Mouse (Mus musculus) limb, embryonic 10.5 days (tissue): ENCODE results near the gene Met. TPM values are rescaled to one million over a fixed set of nuclear protein-coding genes. Genes with fewer than 3 reads are reported as not detected.

Experiments used
- DNase-seq: peaks from one replicate; pipeline ENCODE4 v3.0.0-alpha.2; 2017; ENCODE audit warnings: low spot score
- H3K27ac ChIP-seq: fragments of 300-500 bp; sonication (generic); 2 replicates; pipeline ENCODE4 v1.5.1; 2016; ENCODE audit warnings: mild to moderate bottlenecking
- H3K27me3 ChIP-seq: fragments of 300-500 bp; sonication (generic); 2 replicates; pipeline ENCODE4 v1.6.1; 2016; ENCODE audit warnings: low read depth, mild to moderate bottlenecking; ENCODE audit not compliant: poor library complexity, severe bottlenecking
- H3K36me3 ChIP-seq: fragments of 300-500 bp; sonication (generic); 2 replicates; pipeline ENCODE4 v1.6.1; 2016; ENCODE audit warnings: mild to moderate bottlenecking, moderate library complexity
- H3K4me1 ChIP-seq: fragments of 300-500 bp; sonication (generic); 2 replicates; pipeline ENCODE4 v1.6.1; 2016
- H3K4me3 ChIP-seq: fragments of 300-500 bp; sonication (generic); 2 replicates; pipeline ENCODE4 v1.5.1; 2016; ENCODE audit warnings: mild to moderate bottlenecking, moderate library complexity
- H3K9me3 ChIP-seq: fragments of 300-500 bp; sonication (generic); replicated peaks from 2 replicates; pipeline ENCODE4 v1.6.1; 2016; ENCODE audit warnings: mild to moderate bottlenecking
- WGBS: fragments of 180-500 bp; shearing (Covaris S2); methylation state at CpG from one replicate; pipeline ENCODE4 v1.1.7; 2016; 5-methylcytosine and 5-hydroxymethylcytosine counted together
- polyA plus RNA-seq: library from polyadenylated mRNA; unstranded; fragments of >200 nt; fragmentation: Nextera tagmentation; extraction: Ambion mirVana; gene quantifications from 2 replicates; pipeline ENCODE4 v1.2.1, GENCODE M21; 2016

Gene Met
- polyA plus RNA-seq, 1 experiment from 2014 or later = 11.5 TPM

DNA sequence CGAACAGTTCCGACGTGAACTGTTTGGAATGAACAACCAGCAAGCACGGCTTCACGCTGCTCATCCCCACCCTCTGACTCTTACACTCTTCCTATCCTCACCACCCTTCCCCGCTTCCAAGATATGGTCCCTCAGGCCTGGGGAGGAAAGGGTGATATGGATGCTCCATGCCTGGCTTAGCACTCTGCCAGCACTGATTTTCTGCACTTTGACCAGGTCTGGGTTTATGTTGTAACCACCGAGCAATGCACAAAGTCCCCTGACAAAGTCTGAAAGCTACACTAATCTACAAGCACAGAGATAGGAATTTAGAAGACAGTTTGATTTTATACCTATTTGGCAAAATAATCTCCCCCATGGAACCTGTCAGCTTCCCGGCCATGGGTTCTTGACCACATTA is 78.0 kb downstream of the Met start:
- WGBS = 93% methylated on average over 8 of the region's 8 CpGs
- Histone ChIP-seq H3K4me1 (peaks cover 13% of the 10 kb centered on the region), H3K36me3 (no peaks in the 10 kb centered on the region), H3K4me3 (no peak overlapping the region), H3K9me3 (no peaks in the 10 kb centered on the region), H3K27me3 (no peaks in the 10 kb centered on the region), H3K27ac (no peak overlapping the region)
- DNase-seq = no peak

DNA sequence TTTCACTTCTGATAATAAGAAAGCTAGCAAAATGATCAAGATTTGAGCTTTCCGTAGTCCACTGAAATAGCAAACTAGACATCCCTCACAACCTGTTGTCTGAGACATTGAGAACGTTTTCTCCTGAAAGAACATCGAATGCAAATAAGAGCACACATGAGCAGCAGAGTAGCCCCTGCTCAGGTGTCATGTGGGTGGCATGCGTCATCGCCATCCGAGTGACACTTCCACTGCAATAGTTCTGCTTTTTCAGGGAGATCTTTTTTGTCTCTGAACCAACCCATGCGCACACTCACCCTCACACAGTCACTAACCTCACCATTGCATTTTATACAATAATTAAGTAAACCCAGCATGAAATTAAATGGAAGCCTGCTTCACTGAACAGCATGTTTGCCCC is 78.8 kb downstream of the Met start:
- H3K27me3 ChIP-seq = no peaks in the 10 kb centered on the region
- no peak overlapping the region for H3K27ac ChIP-seq
- H3K4me3 ChIP-seq = no peak overlapping the region
- peaks cover 18% of the 10 kb centered on the region for H3K4me1 ChIP-seq
- DNase-seq = no peak
- no peaks in the 10 kb centered on the region for H3K36me3 ChIP-seq
- WGBS = 88% methylated on average over 7 of the region's 7 CpGs
- H3K9me3 ChIP-seq = no peaks in the 10 kb centered on the region

DNA sequence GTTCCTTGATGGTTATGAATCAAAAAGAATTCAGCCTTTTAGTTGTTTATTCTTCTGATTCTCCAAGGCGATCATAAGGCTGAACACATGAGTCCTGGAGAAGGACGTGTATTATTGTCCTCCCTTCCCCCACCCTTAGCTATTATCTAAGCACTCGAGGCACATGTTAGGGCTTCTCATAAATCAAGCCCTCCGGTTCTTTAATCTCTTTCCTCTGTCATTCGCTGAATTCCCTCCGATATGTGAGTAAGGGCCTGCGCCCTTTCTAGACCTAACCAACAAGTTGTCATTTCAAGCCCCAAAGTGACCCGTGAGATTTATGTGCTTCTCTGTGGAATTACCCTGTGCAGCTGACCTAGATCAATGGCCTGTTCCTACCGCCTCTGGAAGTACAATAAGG is 81.9 kb downstream of the Met start:
- H3K27me3 ChIP-seq = no peaks in the 10 kb centered on the region
- no peak overlapping the region for H3K4me3 ChIP-seq
- DNase-seq = no peak

DNA sequence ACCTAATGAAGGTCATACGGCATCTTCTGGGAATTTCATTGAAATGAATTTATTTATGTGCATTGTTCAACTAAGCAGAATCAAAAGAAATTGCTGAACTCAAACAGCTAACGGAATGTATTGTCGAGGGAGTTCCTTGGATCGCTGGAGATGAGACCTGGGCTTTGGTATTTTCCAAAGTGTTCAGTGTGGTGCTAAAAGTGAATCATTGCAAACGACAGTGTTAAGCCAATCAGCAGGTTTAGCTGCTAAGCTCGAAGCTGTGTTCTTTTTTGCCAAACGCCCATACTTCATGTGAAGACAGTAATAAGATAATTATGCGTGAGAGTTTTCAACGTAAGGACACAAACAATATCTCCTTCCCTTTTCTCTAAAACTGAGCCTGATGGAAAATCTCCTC is 82.7 kb downstream of the Met start:
- no peak for DNase-seq
- H3K36me3 ChIP-seq = no peaks in the 10 kb centered on the region
- H3K9me3 ChIP-seq = no peaks in the 10 kb centered on the region
- H3K4me1 ChIP-seq = peaks cover 18% of the 10 kb centered on the region
- WGBS = 81% methylated on average over 9 of the region's 9 CpGs
- H3K27me3 ChIP-seq = no peaks in the 10 kb centered on the region
- H3K27ac ChIP-seq = no peak overlapping the region
- no peak overlapping the region for H3K4me3 ChIP-seq

More for the DNA sequence above, 81.9 kb downstream of the Met start:
- Histone ChIP-seq H3K27ac (no peak overlapping the region), H3K9me3 (no peaks in the 10 kb centered on the region), H3K36me3 (no peaks in the 10 kb centered on the region), H3K4me1 (peaks cover 18% of the 10 kb centered on the region)
- 37% methylated on average over 9 of the region's 9 CpGs for WGBS

DNA sequence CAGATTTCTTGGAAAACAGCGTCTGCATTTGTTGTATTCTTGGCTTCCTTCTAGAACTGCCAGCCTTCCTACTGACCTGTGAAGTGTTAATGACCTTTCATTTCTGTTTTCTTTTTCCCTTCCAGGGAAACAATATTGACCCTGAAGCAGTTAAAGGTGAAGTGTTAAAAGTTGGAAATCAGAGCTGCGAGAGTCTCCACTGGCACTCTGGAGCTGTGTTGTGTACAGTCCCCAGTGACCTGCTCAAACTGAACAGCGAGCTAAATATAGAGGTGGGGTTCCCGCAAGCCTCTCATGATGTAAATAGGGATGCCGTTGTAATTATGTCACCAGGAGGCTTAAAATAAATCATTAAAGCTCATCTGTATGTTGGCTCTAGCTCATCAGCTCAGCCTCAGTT is 83.2 kb downstream of the Met start:
- no peak for DNase-seq
- H3K4me1 ChIP-seq = peaks cover 18% of the 10 kb centered on the region
- H3K27me3 ChIP-seq = no peaks in the 10 kb centered on the region
- no peak overlapping the region for H3K27ac ChIP-seq
- no peaks in the 10 kb centered on the region for H3K36me3 ChIP-seq
- WGBS = 57% methylated on average over 5 of the region's 5 CpGs
- H3K4me3 ChIP-seq = no peak overlapping the region
- H3K9me3 ChIP-seq = no peaks in the 10 kb centered on the region

DNA sequence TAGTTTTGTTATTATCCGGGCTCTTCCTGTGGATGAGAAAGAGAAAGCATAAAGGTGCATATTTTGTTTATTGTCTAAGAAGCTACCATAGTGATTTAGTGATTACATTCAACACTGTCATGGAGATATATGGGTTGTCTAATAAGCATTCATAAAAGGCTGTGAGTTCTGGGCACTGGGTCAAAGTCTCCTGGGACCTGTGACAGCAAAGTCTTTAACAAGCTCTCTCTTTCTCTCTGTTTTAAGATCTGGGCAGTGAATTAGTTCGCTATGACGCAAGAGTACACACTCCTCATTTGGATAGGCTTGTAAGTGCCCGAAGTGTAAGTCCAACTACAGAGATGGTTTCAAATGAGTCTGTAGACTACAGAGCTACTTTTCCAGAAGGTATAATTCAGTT is 85.2 kb downstream of the Met start:
- no peak overlapping the region for H3K4me3 ChIP-seq
- no peak overlapping the region for H3K27ac ChIP-seq

DNA sequence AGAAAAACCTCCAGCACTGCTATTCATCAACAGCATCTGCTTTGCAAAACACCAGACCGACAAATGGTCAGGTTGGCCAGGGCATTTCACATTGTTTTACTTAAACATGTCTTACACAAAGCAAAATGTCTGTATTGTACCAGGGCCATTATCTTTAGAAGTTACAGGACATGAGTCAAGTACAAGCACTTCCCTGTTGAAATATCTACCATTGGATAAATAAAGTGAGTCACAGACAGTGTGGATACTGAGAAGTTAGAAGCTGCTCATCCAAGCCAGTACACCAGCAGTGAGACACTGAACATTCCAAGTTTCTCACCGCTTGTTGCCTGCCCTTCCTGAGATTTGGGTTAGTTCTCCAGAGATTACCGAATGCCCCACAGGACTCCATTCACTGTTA is 86.0 kb downstream of the Met start:
- no peak overlapping the region for H3K4me3 ChIP-seq
- H3K27ac ChIP-seq = no peak overlapping the region
- no peaks in the 10 kb centered on the region for H3K36me3 ChIP-seq
- H3K27me3 ChIP-seq = no peaks in the 10 kb centered on the region
- H3K4me1 ChIP-seq = peaks cover 18% of the 10 kb centered on the region
- no peaks in the 10 kb centered on the region for H3K9me3 ChIP-seq
- 93% methylated on average over 3 of the region's 3 CpGs for WGBS
- DNase-seq = no peak

More for the DNA sequence above, 85.2 kb downstream of the Met start:
- H3K4me1 ChIP-seq = peaks cover 18% of the 10 kb centered on the region
- DNase-seq = no peak
- no peaks in the 10 kb centered on the region for H3K9me3 ChIP-seq
- no peaks in the 10 kb centered on the region for H3K36me3 ChIP-seq
- WGBS = 91% methylated on average over 4 of the region's 4 CpGs
- H3K27me3 ChIP-seq = no peaks in the 10 kb centered on the region

DNA sequence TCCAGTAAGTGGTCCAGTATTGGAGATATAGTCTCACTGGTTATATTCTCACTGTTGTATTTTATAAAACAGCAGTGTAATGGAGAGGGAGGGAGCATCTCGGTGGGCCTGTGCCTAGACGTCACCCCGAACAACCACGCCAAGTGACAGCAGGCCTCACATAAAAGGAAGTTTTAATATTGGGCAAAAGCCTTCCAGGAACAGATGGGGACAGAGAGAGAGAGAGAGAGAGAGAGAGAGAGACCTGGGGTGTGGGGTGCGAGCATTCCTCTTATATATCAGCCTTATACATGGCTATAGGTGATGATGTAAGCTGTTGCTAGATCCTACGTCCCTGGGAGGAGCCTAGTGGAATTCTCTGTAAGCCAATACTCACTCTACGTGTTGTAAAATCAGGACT is 90.7 kb downstream of the Met start:
- no peaks in the 10 kb centered on the region for H3K27me3 ChIP-seq
- H3K27ac ChIP-seq = no peak overlapping the region
- no peak overlapping the region for H3K4me3 ChIP-seq
- 87% methylated on average over 7 of the region's 7 CpGs for WGBS
- no peaks in the 10 kb centered on the region for H3K36me3 ChIP-seq
- H3K9me3 ChIP-seq = no peaks in the 10 kb centered on the region
- no peak for DNase-seq
- no peaks in the 10 kb centered on the region; the same call in 1 of the 2 replicates for H3K4me1 ChIP-seq

DNA sequence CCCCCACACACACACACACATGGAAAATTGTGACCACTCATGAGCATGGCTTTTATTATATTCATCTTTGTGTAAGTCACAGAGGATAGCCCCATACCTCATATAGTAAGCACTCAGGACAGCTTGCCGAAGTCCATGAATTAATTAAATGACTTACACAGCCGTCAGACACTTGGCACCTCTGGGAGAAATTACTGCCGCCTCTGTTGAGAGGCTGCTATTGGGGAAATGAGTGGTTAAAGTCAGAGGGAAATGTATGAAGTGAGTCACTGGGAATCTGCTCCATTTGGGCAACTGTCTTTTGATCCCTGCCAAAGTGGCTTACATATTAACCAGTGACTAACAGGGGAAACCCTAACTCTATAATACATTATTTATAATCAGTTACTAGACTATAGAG is 91.2 kb downstream of the Met start:
- no peaks in the 10 kb centered on the region; the same call in 1 of the 2 replicates for H3K4me1 ChIP-seq
- H3K27me3 ChIP-seq = no peaks in the 10 kb centered on the region
- no peak overlapping the region for H3K27ac ChIP-seq
- no peaks in the 10 kb centered on the region for H3K36me3 ChIP-seq
- H3K4me3 ChIP-seq = no peak overlapping the region
- H3K9me3 ChIP-seq = no peaks in the 10 kb centered on the region
- no peak for DNase-seq
- 50% methylated on average over 3 of the region's 3 CpGs for WGBS

DNA sequence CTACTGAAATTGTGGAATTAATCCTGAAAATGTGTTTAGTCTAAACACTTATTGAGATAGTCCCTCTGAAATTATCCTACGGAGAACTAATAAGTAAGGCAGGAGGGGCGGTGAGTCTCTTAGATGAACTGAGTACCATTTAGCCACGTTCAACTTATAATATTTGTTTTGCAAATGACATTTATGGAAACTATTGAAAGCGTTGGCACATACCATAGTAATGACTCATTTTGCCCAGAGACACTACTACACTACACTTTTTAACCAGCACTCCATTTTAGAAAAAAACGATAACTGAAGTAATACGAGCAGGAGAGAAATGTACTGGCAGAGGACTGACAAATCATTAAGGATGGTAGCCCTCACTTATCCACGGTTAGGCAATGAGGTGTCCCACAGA is 92.1 kb downstream of the Met start:
- no peaks in the 10 kb centered on the region for H3K36me3 ChIP-seq
- 90% methylated on average over 7 of the region's 7 CpGs for WGBS
- H3K4me1 ChIP-seq = no peaks in the 10 kb centered on the region; the same call in 1 of the 2 replicates
- no peak overlapping the region for H3K27ac ChIP-seq
- H3K9me3 ChIP-seq = no peaks in the 10 kb centered on the region
- no peak overlapping the region for H3K4me3 ChIP-seq
- DNase-seq = no peak
- H3K27me3 ChIP-seq = no peaks in the 10 kb centered on the region

DNA sequence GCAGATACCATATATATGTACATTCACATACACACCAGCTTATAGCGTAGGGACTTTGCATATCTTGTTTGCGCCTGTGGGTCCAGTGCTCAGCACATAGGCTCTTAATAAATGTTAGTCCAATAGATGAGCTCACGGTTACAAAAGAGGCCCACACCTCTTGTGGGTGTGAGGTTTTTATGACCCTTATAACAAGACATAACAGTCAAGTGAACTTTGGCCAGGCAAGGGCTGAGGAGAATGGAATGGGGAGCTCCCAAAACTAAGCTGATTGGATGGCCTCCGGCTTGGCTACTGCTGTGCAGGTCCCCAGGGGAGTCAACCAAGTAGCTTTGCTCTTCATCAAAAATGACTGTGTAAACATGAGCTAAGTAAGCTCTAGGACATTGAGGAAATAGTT is 96.1 kb downstream of the Met start:
- DNase-seq = no peak
- Histone ChIP-seq H3K9me3 (no peaks in the 10 kb centered on the region), H3K27ac (no peak overlapping the region), H3K4me1 (peaks cover 6% of the 10 kb centered on the region; the same call in 1 of the 2 replicates), H3K27me3 (no peaks in the 10 kb centered on the region), H3K36me3 (no peaks in the 10 kb centered on the region), H3K4me3 (no peak overlapping the region)
- 84% methylated on average over 4 of the region's 4 CpGs for WGBS

DNA sequence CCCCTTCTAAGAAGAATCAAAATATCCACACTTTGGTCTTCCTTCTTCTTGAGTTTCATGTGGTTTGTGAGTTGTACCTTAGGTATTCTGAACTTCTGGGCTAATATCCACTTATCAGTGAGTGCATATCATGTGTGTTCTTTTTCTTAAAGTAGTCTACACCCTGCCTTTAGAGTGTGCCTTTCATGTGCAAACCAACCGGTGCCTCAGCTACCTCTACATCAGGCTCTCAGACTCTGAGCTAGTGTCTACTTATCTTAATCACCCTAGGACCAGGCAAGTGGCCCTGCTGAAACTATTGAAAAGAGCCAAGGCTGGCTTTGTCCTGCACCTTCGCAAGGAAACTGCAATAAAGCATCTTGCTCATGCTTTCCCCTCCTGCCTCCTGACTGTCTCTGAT is 97.7 kb downstream of the Met start:
- no peaks in the 10 kb centered on the region for H3K27me3 ChIP-seq
- no peak overlapping the region for H3K27ac ChIP-seq
- no peaks in the 10 kb centered on the region for H3K9me3 ChIP-seq
- no peaks in the 10 kb centered on the region for H3K36me3 ChIP-seq
- no peak overlapping the region for H3K4me3 ChIP-seq
- peaks cover 6% of the 10 kb centered on the region; the same call in 1 of the 2 replicates for H3K4me1 ChIP-seq
- DNase-seq = no peak
- WGBS = 39% methylated on average over 2 of the region's 2 CpGs

DNA sequence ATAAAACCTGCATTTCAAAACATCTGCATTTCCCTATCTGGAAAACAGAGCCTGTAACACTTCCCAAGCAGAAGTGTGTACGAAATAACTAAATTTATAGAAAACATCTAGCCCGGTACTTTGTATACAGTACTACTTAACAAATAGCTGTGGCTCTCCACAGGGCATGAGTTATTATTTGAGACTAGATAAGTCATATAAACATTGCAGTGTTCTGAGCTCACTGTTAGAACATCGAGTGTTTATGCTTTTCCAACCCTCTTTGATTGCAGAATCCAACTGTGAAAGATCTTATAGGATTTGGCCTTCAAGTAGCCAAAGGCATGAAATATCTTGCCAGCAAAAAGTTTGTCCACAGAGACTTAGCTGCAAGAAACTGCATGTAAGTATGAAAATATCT is 98.3 kb downstream of the Met start:
- no peak overlapping the region for H3K4me3 ChIP-seq
- WGBS = 66% methylated on average over 3 of the region's 3 CpGs
- no peak for DNase-seq

DNA sequence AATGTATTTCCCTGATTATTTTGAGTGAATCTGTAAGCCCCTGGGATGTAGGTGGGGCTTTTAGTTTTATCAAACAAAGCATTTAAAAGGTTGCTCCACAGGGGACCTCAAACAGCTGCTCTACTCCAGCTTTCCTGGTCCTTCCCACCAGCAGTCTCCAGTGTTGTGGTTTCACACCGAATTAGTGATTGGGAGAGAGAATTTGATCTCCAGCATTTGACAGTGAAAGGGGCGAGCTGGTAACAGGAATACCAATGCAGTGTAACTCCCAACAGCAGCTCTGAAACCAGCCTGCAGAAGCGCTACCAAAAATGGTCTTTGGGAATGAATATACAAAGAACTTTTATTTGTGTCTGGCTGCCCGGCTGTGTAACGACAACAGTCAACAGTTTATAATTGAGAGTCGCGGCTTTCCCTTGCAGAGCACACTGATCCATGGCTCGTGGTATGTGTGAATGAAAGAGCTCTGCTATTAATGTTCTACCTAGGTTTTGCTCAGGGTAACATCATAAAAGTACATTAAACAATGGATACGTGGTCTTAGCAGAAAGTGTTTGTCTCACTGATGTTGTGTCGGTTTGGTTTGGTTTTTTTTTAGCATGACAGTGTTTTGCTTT is 99.0 kb downstream of the Met start:
- WGBS = 22% methylated on average over 10 of the region's 10 CpGs
- Histone ChIP-seq H3K9me3 (no peaks in the 10 kb centered on the region), H3K4me1 (peaks cover 6% of the 10 kb centered on the region; the same call in 1 of the 2 replicates), H3K27me3 (no peaks in the 10 kb centered on the region), H3K4me3 (no peak overlapping the region), H3K27ac (no peak overlapping the region), H3K36me3 (no peaks in the 10 kb centered on the region)
- DNase-seq = no peak

More for the DNA sequence above, 98.3 kb downstream of the Met start:
- Histone ChIP-seq H3K27me3 (no peaks in the 10 kb centered on the region), H3K4me1 (peaks cover 6% of the 10 kb centered on the region; the same call in 1 of the 2 replicates), H3K9me3 (no peaks in the 10 kb centered on the region), H3K36me3 (no peaks in the 10 kb centered on the region), H3K27ac (no peak overlapping the region)
